Mouse (Mus musculus): ENCODE results near the gene Map2k7. TPM values are rescaled to one million over a fixed set of nuclear protein-coding genes. Genes with fewer than 3 reads are reported as not detected.

Map2k7 gene
- polyA plus RNA-seq, 1 experiment from 2014 or later, result 19.1 TPM

DNA sequence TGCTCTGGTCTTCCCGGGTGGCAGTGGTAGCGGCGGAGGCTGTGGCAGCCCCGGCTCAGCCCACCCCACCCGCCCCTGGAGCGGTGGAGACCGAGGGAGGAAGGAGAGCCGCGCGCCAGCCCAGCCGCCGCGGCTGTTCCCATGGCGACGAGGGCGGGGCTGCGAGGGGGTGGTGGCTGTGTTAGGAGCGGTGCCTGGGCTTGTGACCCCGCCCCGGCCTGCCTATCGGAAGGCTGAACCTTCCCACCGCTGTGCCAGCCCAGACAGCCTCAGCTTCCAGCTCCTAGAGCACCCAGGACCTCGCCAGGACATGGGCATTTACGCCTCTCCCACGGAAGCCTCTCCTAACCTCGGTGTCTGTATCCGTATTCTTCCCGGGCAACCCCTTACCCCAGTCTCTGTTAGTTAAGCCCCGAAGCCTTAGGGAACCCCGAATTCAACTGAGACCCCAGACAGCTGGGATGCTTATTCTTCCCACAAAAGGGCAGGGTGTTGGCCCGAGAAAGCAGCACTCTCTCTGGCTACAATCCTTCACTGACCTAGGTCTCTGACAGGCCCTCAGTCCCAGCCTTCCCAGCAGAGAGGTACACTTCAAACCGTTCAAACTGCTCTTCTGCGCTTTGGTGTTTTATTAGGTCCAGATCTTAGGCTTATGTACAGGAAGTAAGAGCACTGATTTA is 20.7 kb downstream of the Map2k7 start, which contains the start of gene Ctxn1:
Gene Ctxn1 (minus strand): TSS at position 150 of the 680 bp plus-strand sequence.
- ATAC-seq (replicated peaks; ENCODE audit: low FRiP score, low TSS enrichment, low read depth) (peak; percentile 90), DNase-seq (ENCODE audit: low spot score) (peak; percentile 98)
- Histone ChIP-seq H3K4me3 (ENCODE audit: low read depth, low read length) (peak within 1 kb of the TSS; percentile 89), H3K9ac (ENCODE audit: low read length) (peak within 1 kb of the TSS; percentile 88), H3K27ac (ENCODE audit: low read depth) (peak within 1 kb of the TSS; percentile 83), H3K4me1 (replicated peaks; ENCODE audit: control insufficient read depth, insufficient read depth, low read length) (peaks cover 17% of the 10 kb centered on the region), H3K36me3 (ENCODE audit: control insufficient read depth, insufficient read depth, low read length) (peaks cover 70% of the 10 kb centered on the region), H3K27me3 (replicated peaks; ENCODE audit: control insufficient read depth, insufficient read depth, low read length) (no peaks in the 10 kb centered on the region), H3K4me2 (ENCODE audit: low read length) (peak within 1 kb of the TSS; percentile 67), H3K9me3 (ENCODE audit: control insufficient read depth, low read length) (no peaks in the 10 kb centered on the region)
- WGBS, result 8% methylated on average over 28 of the region's 33 CpGs

DNA sequence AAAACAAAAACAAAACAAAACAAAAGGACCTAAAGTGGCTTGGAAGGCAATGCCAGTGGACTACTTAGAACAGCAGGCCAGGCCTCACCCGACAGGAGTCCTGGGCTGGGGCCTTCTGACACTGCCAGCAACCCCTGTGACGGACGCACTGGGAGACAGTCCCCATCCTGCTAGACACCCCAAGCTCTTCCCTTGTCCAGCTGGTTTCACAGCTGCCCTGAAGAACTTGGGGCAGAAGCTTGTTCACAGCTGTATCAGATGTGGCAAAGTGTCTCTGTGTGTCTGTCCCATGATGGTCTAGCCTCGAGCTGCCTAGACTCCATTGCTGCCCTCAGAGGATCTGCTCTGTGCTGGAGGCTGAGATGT is 21.2 kb downstream of the Map2k7 start:
- Histone ChIP-seq H3K4me3 (ENCODE audit: low read depth, low read length) (no peak overlapping the region), H3K27ac (ENCODE audit: low read depth) (peak overlapping the region; percentile 83; the same call in 1 of the 2 replicates), H3K9ac (ENCODE audit: low read length) (peak overlapping the region; percentile 25; the same call in 1 of the 2 replicates), H3K27me3 (replicated peaks; ENCODE audit: control insufficient read depth, insufficient read depth, low read length) (no peaks in the 10 kb centered on the region), H3K9me3 (ENCODE audit: control insufficient read depth, low read length) (no peaks in the 10 kb centered on the region), H3K36me3 (ENCODE audit: control insufficient read depth, insufficient read depth, low read length) (peaks cover 70% of the 10 kb centered on the region), H3K4me2 (ENCODE audit: low read length) (no peak overlapping the region), H3K4me1 (replicated peaks; ENCODE audit: control insufficient read depth, insufficient read depth, low read length) (peaks cover 16% of the 10 kb centered on the region)
- DNase-seq (ENCODE audit: low spot score) (no peak), ATAC-seq (replicated peaks; ENCODE audit: low FRiP score, low TSS enrichment, low read depth) (no peak)
- WGBS, result 83% methylated on average over 4 of the region's 4 CpGs

DNA sequence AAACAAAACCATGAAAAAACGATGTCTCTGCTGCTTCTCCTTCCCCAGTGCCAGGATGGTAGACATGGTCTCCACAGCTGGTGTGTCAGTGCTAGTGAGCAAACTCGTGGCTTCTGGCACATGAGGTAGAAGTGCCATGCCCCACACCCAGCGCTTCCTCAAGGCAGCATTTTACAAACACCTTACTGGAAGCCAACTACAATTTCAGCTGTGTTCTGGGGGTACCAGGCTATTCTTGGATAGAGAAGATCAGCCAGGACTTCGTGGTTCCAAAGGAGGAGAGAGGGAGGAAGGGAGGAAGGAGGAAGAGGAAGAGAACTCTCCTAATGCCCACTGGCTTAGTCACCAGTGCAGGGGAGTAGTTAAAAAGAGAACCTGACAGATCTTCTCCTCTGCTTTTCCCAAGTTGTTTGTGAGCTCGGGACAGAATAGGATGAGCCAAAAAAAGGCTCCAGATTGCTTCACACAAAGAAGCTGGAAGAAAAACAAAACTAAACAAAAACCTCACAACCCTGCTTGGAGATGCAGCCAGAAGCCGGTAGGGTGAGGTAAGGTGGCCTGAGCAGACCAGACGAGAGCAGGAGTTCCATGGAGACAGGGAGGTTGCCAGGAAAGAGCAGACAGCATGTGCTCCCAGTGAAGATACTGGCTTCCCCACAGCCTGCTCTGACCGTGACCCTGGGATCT is 24.7 kb downstream of the Map2k7 start:
- ATAC-seq (replicated peaks; ENCODE audit: low FRiP score, low TSS enrichment, low read depth), result no peak
- no peaks in the 10 kb centered on the region for H3K27me3 ChIP-seq (replicated peaks; ENCODE audit: control insufficient read depth, insufficient read depth, low read length)
- H3K4me3 ChIP-seq (ENCODE audit: low read depth, low read length), result no peak overlapping the region
- H3K27ac ChIP-seq (ENCODE audit: low read depth), result no peak overlapping the region
- WGBS, result 88% methylated on average over 8 of the region's 8 CpGs
- no peak overlapping the region for H3K9ac ChIP-seq (ENCODE audit: low read length)
- no peaks in the 10 kb centered on the region for H3K9me3 ChIP-seq (ENCODE audit: control insufficient read depth, low read length)
- H3K36me3 ChIP-seq (ENCODE audit: control insufficient read depth, insufficient read depth, low read length), result peaks cover 85% of the 10 kb centered on the region
- no peak for DNase-seq (ENCODE audit: low spot score)
- no peak overlapping the region for H3K4me2 ChIP-seq (ENCODE audit: low read length)
- peaks cover 7% of the 10 kb centered on the region; the same call in 1 of the 2 replicates for H3K4me1 ChIP-seq (replicated peaks; ENCODE audit: control insufficient read depth, insufficient read depth, low read length)

DNA sequence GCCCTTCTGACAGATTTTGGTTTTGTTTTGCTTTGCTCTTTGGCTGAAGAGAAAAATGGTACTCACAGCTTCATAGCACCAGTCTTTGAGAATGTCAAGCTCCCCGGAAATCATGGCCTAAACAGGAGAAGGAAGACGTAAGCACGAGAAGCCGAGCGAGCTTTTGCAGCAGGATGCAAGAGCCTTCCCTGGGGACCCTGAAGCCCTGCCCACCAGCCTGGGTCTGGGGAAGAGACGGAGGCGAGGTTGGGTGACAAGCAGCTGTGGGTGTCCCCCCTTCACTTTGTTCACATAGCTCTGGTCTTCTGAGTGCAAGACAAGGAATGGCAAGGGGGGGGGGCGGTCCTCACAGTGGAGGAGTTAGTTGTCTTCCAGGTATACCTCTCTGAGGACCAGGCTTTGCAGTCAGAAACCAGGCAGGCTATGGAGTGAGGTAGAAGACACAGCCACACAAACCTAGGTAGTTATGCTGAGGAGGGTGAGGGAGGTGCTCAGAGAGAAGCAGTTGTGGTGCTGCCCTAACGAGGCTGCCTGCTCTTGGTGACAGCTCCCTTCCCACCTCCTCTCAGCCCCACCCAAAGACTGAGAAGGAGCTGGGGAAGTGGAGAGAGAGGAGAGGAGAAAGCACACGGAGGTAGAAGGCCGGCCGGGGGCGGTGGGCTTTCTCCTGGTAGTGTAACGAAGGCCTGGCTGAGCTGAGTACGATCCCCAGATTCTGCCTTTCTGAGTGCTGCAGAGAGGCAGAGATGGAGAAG is 26.8 kb downstream of the Map2k7 start:
- Histone ChIP-seq H3K4me1 (replicated peaks; ENCODE audit: control insufficient read depth, insufficient read depth, low read length) (no peaks in the 10 kb centered on the region), H3K4me3 (ENCODE audit: low read depth, low read length) (no peak overlapping the region), H3K9me3 (ENCODE audit: control insufficient read depth, low read length) (no peaks in the 10 kb centered on the region), H3K4me2 (ENCODE audit: low read length) (no peak overlapping the region), H3K27me3 (replicated peaks; ENCODE audit: control insufficient read depth, insufficient read depth, low read length) (no peaks in the 10 kb centered on the region), H3K36me3 (ENCODE audit: control insufficient read depth, insufficient read depth, low read length) (peaks cover 99% of the 10 kb centered on the region), H3K27ac (ENCODE audit: low read depth) (no peak overlapping the region), H3K9ac (ENCODE audit: low read length) (no peak overlapping the region)
- ATAC-seq (replicated peaks; ENCODE audit: low FRiP score, low TSS enrichment, low read depth), result no peak
- no peak for DNase-seq (ENCODE audit: low spot score)
- 91% methylated on average over 15 of the region's 15 CpGs for WGBS

DNA sequence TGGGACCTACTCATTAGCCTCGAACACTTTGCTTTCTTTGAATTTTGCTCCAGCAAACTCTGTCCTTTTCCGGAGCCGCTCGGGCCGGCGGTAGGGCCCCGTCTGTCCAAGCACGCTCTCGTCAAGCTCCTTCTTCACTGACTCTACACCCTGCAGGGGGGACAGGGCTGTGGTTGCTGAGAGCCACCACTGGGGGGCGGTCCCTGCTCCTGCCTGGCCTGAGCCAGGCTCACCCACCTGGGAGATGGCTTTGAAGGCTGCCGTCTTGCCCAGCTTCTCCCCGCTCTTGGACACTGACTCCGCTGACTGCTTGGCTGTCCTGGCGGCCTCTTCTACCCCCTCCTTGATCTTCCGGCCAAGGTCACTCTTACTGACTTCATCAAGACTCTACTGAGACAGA is 29.1 kb downstream of the Map2k7 start:
- 83% methylated on average over 15 of the region's 15 CpGs for WGBS
- H3K27ac ChIP-seq (ENCODE audit: low read depth), result no peak overlapping the region
- no peak overlapping the region for H3K4me3 ChIP-seq (ENCODE audit: low read depth, low read length)
- peaks cover 96% of the 10 kb centered on the region for H3K36me3 ChIP-seq (ENCODE audit: control insufficient read depth, insufficient read depth, low read length)
- H3K9me3 ChIP-seq (ENCODE audit: control insufficient read depth, low read length), result no peaks in the 10 kb centered on the region
- no peaks in the 10 kb centered on the region for H3K4me1 ChIP-seq (replicated peaks; ENCODE audit: control insufficient read depth, insufficient read depth, low read length)
- H3K27me3 ChIP-seq (replicated peaks; ENCODE audit: control insufficient read depth, insufficient read depth, low read length), result no peaks in the 10 kb centered on the region
- DNase-seq (ENCODE audit: low spot score), result no peak
- no peak for ATAC-seq (replicated peaks; ENCODE audit: low FRiP score, low TSS enrichment, low read depth)
- no peak overlapping the region for H3K4me2 ChIP-seq (ENCODE audit: low read length)
- H3K9ac ChIP-seq (ENCODE audit: low read length), result no peak overlapping the region

DNA sequence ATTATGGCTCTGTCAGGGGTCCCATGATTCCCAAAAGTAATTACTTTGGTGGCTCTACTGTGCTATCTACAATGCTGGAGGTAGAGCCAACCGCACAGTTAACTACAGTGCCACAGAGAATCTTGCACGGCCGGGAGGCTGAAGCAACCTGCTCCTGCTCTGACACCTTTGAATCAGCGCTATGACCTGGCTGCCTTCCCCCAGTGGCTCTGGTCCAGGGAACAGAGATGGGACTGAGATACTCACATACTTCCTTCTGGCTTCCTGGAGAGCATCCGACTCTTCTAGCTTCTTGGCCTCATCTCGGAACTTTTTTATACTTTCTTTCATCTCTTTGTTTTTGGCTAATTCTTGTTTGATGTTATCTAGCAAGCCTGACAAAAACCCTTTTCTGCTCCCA is 31.1 kb downstream of the Map2k7 start:
- DNase-seq (ENCODE audit: low spot score) (no peak), ATAC-seq (replicated peaks; ENCODE audit: low FRiP score, low TSS enrichment, low read depth) (no peak)
- Histone ChIP-seq H3K27ac (ENCODE audit: low read depth) (no peak overlapping the region), H3K4me2 (ENCODE audit: low read length) (no peak overlapping the region), H3K27me3 (replicated peaks; ENCODE audit: control insufficient read depth, insufficient read depth, low read length) (no peaks in the 10 kb centered on the region), H3K4me3 (ENCODE audit: low read depth, low read length) (no peak overlapping the region), H3K9me3 (ENCODE audit: control insufficient read depth, low read length) (no peaks in the 10 kb centered on the region), H3K4me1 (replicated peaks; ENCODE audit: control insufficient read depth, insufficient read depth, low read length) (no peaks in the 10 kb centered on the region), H3K36me3 (ENCODE audit: control insufficient read depth, insufficient read depth, low read length) (peaks cover 91% of the 10 kb centered on the region), H3K9ac (ENCODE audit: low read length) (no peak overlapping the region)
- WGBS, result 91% methylated on average over 6 of the region's 6 CpGs

DNA sequence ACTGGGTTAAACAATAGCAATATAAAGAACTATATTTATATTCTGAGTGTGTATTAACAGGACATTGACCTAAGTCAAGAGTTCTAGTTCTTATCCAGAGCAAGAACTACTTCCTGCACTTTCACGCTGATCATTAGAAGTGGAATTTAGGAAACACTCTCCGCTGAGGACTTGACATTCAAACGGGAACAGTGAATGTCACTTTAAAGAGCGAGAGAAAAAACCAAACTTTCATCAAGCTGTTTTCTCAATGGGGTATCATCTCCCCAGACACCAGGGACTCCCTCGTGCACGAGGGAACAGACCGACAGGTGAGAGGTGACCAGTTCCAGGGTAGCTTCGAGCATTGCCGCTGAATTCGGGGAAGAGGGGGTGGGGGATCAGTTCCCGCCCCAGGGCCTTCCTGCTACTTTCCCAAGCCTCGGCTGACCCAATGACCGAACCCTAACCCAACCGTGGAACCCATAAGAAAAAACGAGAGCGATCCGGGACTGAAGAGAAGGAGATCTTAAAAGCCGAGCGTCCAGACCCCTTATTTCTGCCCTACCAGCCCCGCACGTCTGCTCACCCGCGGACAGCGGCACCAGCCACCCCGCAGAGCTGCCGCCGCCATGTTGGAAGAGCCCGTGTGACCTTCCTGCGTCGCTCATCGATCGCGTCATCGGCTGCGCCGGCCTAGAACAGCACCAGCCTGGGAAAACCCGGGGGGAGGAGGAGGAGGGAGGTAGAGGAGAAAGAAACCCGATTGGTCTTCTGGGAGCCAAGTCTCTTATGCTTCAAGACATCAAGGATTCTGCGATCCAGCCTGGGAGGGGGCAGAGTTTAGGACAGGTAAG is 37.0 kb downstream of the Map2k7 start, which contains the start of gene Timm44:
Gene Timm44 (minus strand): TSS at position 639 of the 836 bp plus-strand sequence.
- peaks cover 34% of the 10 kb centered on the region for H3K36me3 ChIP-seq (ENCODE audit: control insufficient read depth, insufficient read depth, low read length)
- DNase-seq (ENCODE audit: low spot score) (peak; percentile 96), ATAC-seq (replicated peaks; ENCODE audit: low FRiP score, low TSS enrichment, low read depth) (peak; percentile 94)
- peak within 1 kb of the TSS; percentile 70 for H3K4me2 ChIP-seq (ENCODE audit: low read length)
- H3K27ac ChIP-seq (ENCODE audit: low read depth), result peak within 1 kb of the TSS; percentile 36; the same call in 1 of the 2 replicates
- no peaks in the 10 kb centered on the region for H3K9me3 ChIP-seq (ENCODE audit: control insufficient read depth, low read length)
- WGBS, result under 1% methylated on average over 39 of the region's 39 CpGs
- no peaks in the 10 kb centered on the region for H3K27me3 ChIP-seq (replicated peaks; ENCODE audit: control insufficient read depth, insufficient read depth, low read length)
- peak within 1 kb of the TSS; percentile 76 for H3K9ac ChIP-seq (ENCODE audit: low read length)
- H3K4me1 ChIP-seq (replicated peaks; ENCODE audit: control insufficient read depth, insufficient read depth, low read length), result peaks cover 4% of the 10 kb centered on the region; the same call in 1 of the 2 replicates
- H3K4me3 ChIP-seq (ENCODE audit: low read depth, low read length), result peak within 1 kb of the TSS; percentile 84

DNA sequence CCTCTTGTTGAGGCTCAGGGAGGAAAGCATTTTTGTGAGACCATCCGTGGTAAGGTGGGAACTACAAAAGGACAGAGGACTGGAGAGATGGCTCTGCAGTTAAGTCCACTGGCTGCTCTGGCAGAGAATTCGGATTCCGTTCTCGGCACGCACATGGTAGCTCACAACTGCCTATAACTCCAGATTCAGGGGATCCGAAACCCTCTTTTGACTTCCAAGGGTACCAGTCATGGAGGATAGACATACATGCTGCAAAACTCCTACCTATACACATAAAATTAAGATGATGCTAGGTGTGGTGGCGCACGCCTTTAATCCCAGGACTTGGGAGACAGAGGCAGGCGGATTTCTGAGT is 37.5 kb downstream of the Map2k7 start:
- peak overlapping the region; percentile 84 for H3K4me3 ChIP-seq (ENCODE audit: low read depth, low read length)
- DNase-seq (ENCODE audit: low spot score) (no peak), ATAC-seq (replicated peaks; ENCODE audit: low FRiP score, low TSS enrichment, low read depth) (peak; percentile 59; the same call in 1 of the 2 replicates)
- peak overlapping the region; percentile 36; the same call in 1 of the 2 replicates for H3K27ac ChIP-seq (ENCODE audit: low read depth)
- H3K27me3 ChIP-seq (replicated peaks; ENCODE audit: control insufficient read depth, insufficient read depth, low read length), result no peaks in the 10 kb centered on the region
- H3K4me2 ChIP-seq (ENCODE audit: low read length), result peak overlapping the region; percentile 70
- WGBS, result 31% methylated on average over 9 of the region's 9 CpGs
- peaks cover 4% of the 10 kb centered on the region; the same call in 1 of the 2 replicates for H3K4me1 ChIP-seq (replicated peaks; ENCODE audit: control insufficient read depth, insufficient read depth, low read length)
- peak overlapping the region; percentile 76 for H3K9ac ChIP-seq (ENCODE audit: low read length)
- peaks cover 28% of the 10 kb centered on the region for H3K36me3 ChIP-seq (ENCODE audit: control insufficient read depth, insufficient read depth, low read length)
- H3K9me3 ChIP-seq (ENCODE audit: control insufficient read depth, low read length), result no peaks in the 10 kb centered on the region
